Mouse (Mus musculus): Measurements from ENCODE around the gene Pced1a.

Pced1a gene

GRCm38 (mm10) chr2:130424126-130424853 lies at the start of gene Pced1a, which contains the start of gene Vps16:
Pced1a (minus strand) TSS chr2:130424701.
Vps16 (plus strand) TSS chr2:130424339.
- DNase-seq (ENCODE audit: extremely low spot score), result peak; percentile 91

DNA sequence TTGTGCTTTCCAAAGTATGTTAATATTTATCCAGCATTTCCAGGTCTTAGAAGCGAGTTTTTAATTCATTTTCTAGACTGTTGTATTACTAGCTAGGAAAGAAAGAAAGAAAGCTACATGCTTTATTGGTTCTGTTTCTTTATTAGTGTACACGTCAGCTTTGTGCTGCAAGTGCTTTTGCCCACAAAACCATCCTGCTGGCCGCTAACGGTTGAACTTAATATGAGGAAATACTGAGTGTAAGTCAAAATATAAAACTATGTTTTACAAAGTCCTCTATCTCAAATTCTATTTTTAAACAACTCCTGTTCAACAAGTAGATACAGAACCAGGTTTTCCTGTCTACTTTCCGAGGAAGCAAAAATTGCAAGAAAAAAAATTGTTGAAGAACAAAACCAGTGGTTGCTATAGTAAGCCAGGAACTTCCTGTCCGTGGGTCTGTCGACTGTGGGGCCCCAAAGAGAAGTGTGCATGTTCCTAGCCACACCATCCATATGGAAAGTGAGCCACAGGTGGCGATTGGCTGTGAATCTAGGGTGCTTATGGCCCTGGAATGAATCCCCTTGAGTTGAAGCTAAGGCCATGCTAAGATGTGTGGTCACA lies 48.5 kb upstream of the Pced1a start:
- no peak for DNase-seq (ENCODE audit: extremely low spot score)

- DNase-seq (ENCODE audit: extremely low spot score), result no peak
Measured at GRCm38 (mm10) chr2:130469935-130470334, 45.4 kb upstream of the Pced1a start.

- DNase-seq (ENCODE audit: extremely low spot score), result peak; percentile 13
Measured at GRCm38 (mm10) chr2:130469366-130469765, 44.9 kb upstream of the Pced1a start.

GRCm38 (mm10) chr2:130466438-130466837 lies 41.9 kb upstream of the Pced1a start:
- DNase-seq (ENCODE audit: extremely low spot score), result no peak

GRCm38 (mm10) chr2:130461287-130462071 lies 37.0 kb upstream of the Pced1a start:
- DNase-seq (ENCODE audit: extremely low spot score), result no peak

GRCm38 (mm10) chr2:130459576-130459975 lies 35.1 kb upstream of the Pced1a start:
- no peak for DNase-seq (ENCODE audit: extremely low spot score)

DNA sequence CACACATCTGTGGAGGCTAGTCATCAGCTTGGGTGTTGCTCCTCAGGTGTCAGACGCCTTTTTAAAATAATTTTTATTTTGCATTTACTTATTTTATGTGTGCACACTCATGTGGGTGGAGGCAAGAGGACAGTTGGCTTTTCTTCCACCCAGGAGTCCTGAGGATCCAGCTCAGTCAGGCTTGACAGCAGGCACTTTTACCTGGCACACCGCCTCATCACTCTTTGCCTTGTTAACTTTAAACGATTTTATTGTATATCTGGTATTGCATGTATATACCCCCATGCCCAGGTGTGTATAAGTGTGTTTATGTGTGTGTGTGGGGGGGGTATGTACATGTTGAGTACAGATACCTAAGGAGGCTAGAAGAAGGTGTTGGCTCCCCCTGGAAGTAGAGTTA lies 33.4 kb upstream of the Pced1a start:
- DNase-seq (ENCODE audit: extremely low spot score), result no peak

DNA sequence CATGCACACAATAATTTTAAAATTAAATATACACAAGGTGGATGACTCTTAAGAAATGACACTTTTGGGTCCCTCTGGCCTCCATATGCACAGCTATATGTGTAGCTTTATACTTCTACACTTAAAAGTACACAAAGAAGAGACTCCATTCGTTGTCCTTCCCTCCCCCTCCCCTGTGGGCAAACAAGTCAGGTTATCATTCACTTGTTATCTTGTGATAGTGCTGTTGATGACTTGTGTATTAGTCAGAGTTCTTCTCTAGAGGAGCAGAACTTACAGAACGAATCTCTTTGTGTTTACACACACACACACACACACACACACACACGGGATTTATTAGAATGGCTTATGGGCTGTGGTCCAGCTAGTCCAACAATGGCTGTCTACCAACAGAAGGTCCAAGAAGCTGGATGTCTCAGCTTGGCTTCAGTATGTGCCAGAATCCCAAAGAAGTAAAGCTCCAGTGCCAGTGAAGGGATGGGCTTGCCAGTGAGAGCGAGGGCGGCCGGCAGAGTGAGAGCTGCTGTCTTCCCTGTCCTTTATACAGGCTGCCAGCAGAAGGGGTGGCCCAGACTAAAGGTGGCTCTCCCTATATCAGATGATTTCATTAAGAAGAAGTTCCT lies 30.4 kb upstream of the Pced1a start:
- no peak for DNase-seq (ENCODE audit: extremely low spot score)

GRCm38 (mm10) chr2:130453421-130453820 lies 28.9 kb upstream of the Pced1a start:
- DNase-seq (ENCODE audit: extremely low spot score), result no peak

GRCm38 (mm10) chr2:130452266-130452665 lies 27.8 kb upstream of the Pced1a start:
- no peak for DNase-seq (ENCODE audit: extremely low spot score)

DNA sequence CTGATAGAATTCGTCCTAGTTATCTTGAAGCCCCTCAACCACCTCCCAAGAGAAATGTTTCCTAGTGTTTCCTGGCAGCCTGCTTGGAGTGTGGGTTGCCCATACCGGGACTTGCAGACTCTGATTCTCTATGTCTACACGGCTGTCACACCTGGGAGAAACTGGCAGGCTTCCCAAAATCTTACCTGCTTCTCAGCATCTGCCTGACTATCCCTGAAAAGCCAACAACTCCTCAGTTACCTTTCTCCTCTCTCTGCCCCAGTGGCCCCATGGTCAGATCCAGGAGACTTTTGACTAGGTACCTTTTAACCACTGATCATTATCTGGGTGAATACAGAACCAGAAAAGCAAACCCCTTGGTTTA lies 27.2 kb upstream of the Pced1a start:
- no peak for DNase-seq (ENCODE audit: extremely low spot score)

DNA sequence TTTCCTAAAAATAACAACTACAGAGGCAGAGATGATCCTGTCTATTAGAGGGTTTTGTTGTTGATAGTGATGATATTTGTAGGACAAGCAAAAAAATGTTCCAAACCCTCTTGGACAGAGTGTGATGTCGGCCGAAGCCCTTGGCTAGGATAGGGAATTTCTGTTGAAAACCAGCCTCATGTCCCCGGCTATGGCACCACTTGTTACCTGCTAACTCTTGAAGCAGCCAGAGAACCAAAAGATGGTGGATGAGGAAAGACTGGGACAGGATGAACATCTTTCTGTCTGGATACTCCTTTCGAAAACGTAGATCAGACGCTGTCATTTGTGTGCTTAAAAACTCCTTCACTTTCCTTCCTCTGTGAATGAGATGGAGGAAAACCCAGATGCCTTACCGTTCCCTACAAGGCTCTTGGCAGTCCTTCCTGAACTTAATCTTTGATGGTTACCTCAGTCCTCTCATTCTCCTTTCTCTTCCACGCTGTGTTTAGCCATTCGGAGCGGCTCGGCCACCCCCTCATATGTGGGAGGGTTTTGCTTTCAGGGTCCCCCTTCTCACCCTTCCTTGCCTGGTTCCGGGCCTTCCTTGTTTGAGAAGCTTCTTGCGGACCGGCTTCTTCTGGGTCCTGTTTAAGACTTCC lies 26.7 kb upstream of the Pced1a start:
- DNase-seq (ENCODE audit: extremely low spot score), result no peak

GRCm38 (mm10) chr2:130450434-130450796 lies 25.9 kb upstream of the Pced1a start:
- DNase-seq (ENCODE audit: extremely low spot score), result no peak

DNA sequence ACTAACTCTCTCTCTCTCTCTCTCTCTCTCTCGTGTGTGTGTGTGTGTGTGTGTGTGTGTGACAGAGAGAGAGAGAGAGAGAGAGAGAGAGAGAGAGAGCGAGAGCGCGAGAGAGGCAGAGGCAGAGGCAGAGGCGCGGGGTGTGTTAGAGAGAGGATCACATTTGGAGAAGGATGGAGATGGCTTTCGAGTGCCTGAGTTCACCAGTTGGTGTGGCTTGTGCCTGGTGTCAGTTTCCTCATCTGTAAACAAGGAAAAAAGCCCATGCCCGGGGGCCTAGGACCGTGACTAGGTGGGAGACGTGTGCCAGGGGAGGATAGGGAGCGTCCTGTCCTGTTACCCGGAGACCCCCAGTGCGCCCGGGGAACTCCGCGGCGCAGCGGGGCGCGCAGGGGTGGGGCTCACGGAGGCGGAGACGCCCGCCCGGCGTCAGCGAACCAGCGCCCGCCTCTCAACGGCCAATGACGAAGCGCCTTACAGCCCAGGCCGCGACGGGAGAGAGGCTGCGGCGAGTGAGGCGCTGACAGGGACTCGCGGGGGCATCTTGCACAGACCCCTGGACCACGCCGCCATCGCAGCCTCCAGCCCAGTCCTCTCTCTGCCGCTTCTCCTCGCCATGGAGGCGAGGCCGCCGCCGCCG lies 25.4 kb upstream of the Pced1a start, which contains the start of gene Ptpra:
Ptpra (plus strand) TSS at position 485 of the 640 bp plus-strand sequence.
- DNase-seq (ENCODE audit: extremely low spot score), result peak; percentile 92

DNA sequence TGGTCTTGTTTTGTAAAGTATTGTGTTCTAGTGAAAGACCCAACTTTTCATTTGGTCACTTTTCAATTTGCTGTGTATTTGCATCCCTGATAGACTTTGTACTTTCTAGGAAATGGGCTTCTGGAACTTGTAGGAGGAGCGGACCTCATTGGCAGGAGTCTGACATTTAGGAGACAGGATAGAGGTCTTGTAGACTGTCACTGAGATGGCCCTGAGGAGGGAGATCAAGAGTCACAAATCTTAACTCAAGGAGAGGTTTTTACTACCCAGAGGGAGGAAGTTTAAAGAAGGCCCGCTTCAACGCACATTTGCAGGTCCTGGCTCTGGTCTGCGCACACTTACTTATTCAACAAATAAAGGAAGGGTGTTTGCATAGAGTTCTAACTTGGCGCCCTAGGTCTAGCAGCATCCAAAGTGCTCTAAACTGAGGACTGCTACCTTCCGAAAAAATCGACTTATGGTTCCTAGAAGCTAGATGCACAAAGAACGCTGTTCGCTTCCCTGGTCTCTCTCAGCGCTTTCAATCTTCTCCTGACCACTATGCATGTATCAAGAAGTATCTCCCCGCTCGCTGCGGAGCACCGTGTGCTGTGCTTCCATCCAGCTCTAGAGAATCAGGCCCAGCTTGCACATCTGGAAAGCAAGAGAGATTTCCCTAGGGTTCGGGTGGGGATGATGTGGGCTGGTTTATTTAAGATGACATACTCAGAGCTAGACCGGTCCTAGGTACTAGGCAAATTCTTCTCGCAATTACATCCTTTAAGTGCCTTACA lies 24.7 kb upstream of the Pced1a start:
- peak; percentile 31 for DNase-seq (ENCODE audit: extremely low spot score)

DNA sequence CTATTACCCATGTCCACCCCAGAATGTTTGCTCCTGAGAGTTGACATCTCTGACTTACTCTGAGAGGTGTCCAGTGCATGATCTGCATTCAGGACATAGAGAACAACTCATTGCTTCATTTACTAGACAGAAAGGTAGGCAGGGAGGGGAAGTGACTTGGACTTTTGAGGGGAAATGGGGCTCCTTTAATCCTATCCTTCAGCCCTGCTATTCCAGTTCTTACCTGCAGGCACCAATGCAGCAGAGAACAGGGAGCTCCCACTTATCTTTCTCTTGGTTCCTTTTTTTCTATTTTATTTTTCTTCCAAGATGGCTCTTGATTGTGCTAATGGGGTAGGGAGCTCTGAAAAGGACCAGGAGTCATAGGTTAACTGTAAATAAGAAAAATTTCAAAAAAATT lies 23.9 kb upstream of the Pced1a start:
- no peak for DNase-seq (ENCODE audit: extremely low spot score)

DNA sequence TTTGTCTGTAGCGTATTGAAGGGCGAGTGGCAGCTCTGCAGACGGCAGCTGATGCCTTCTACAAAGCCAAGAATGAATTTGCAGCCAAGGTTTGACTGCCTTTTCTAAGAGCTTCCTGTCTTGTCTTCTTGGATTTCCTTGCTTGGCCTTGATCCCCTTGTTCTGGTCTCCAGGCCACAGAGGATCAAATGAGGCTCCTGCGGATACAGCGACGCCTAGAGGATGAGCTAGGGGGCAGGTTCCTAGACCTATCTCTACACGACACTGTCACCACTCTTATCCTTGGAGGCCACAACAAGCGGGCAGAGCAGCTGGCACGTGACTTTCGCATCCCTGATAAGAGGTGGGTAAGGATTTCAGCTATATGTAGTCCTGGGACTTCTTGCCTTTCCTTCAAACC lies 17.7 kb upstream of the Pced1a start:
- no peak for DNase-seq (ENCODE audit: extremely low spot score)

DNA sequence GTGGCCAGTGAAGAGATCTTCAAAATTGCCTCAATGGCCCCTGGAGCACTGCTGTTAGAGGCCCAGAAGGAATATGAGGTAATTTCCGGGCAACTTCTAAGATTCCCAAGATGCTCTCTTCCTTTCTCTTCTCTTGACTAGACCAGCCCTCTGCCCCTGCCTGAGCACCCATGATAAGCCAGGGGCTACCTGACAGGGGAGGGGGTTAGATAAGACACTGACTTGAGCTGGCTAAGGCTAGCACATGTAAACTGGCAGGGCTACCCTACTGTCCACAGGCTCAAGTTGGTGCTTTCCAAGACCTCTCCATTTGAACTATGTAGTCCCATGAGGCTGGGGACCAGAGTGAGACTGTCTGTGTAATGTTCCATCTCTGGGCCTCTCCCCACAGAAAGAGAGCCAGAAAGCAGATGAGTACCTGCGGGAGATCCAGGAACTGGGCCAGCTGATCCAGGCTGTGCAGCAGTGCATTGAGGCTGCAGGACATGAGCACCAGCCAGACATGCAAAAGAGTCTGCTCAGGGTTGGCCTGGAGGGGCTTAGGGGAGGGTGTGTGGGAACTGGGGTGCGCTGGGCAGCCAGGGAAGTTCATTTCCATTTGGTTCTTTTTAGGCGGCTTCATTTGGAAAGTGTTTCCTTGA lies 15.5 kb upstream of the Pced1a start:
- no peak for DNase-seq (ENCODE audit: extremely low spot score)

- no peak for DNase-seq (ENCODE audit: extremely low spot score)
Measured at GRCm38 (mm10) chr2:130438861-130439260, 14.4 kb upstream of the Pced1a start.
